Mouse (Mus musculus) kidney, embryonic 16.5 days (tissue): ENCODE results near the gene Pawr. TPM values are rescaled to one million over a fixed set of nuclear protein-coding genes. Genes with fewer than 3 reads are reported as not detected.

Source experiments
- ATAC-seq: fragments of 200-750 bp; cut with Nextera tagmentation; 2 replicates; pipeline ENCODE4 v1.8.0; 2017; ENCODE audit warnings: moderate TSS enrichment; ENCODE audit not compliant: low FRiP score, low TSS enrichment
- H3K27ac ChIP-seq: fragments of 300-500 bp; sonication (generic); 2 replicates; pipeline ENCODE4 v1.5.1; 2014; ENCODE audit warnings: low read length
- H3K27me3 ChIP-seq: fragments of 300-500 bp; sonication (generic); 2 replicates; pipeline ENCODE4 v1.6.1; 2014; ENCODE audit warnings: low read length, control low read depth, mixed read lengths; ENCODE audit not compliant: insufficient read depth
- H3K36me3 ChIP-seq: fragments of 300-500 bp; sonication (generic); 2 replicates; pipeline ENCODE4 v1.6.1; 2014; ENCODE audit warnings: low read length, control low read depth, mixed read lengths; ENCODE audit not compliant: insufficient read depth
- H3K4me1 ChIP-seq: fragments of 300-500 bp; sonication (generic); 2 replicates; pipeline ENCODE4 v1.6.1; 2014; ENCODE audit warnings: low read length, control low read depth, mixed read lengths; ENCODE audit not compliant: insufficient read depth
- H3K4me2 ChIP-seq: fragments of 300-500 bp; sonication (generic); replicated peaks from 2 replicates; pipeline ENCODE4 v1.6.1; 2014; ENCODE audit warnings: low read depth, low read length
- H3K4me3 ChIP-seq: fragments of 300-500 bp; sonication (generic); 2 replicates; pipeline ENCODE4 v1.5.1; 2014; ENCODE audit warnings: mild to moderate bottlenecking, low read length
- H3K9ac ChIP-seq: fragments of 300-500 bp; sonication (generic); replicated peaks from 2 replicates; pipeline ENCODE4 v1.6.1; 2014; ENCODE audit warnings: low read length
- H3K9me3 ChIP-seq: fragments of 300-500 bp; sonication (generic); 2 replicates; pipeline ENCODE4 v1.6.1; 2016; ENCODE audit warnings: low read length, control low read depth
- WGBS: fragments of 180-500 bp; shearing (Covaris S2); extraction: QIAGEN DNeasy Blood & Tissue Kit; methylation state at CpG from one replicate; pipeline ENCODE4 v1.1.7; 2014; 5-methylcytosine and 5-hydroxymethylcytosine counted together
- polyA plus RNA-seq: library from polyadenylated mRNA; unstranded; fragments of >200 nt; fragmentation: Nextera tagmentation; extraction: Ambion mirVana; gene quantifications from 2 replicates; pipeline ENCODE4 v1.2.1, GENCODE M21; 2015

Pawr gene
- polyA plus RNA-seq, 1 experiment from 2014 or later: 13.4 TPM

DNA sequence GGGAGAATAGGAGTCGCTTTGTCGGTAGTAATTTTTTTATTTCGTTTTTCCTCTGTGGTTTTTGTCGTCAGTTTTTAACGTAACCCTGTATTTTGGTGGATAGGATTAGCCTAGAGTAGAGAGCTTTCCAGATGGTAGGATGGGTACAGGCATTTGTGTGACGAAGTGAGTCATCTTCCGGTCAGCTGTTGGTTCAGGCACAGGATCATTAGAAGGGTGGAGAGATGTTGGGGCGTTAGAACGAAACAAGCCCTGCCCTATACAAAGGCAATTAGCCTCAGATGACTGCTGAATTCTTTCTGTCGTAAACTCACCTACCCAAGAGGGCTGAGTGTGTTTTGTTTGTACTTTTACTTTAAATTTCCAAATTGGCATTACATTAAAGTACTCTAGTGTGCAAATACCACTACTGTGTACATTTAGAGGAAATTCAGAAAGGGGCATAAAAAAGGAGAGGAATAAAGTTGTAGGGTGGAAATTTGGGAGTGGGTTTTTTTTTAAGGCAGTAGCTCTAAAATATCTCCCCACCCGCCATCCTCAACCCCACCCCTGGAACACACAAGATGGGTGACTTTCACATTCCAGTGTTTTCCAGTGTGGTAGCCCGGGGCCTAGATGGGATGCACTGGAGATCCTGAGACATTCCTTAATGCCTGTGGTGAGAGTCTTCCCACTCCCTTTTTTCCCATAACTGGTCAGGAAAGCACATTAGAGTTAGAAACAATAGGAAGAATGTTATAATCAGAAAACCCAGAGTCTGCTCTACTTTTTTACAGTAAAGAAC is 40.0 kb upstream of the Pawr start:
- Histone ChIP-seq H3K36me3 (no peaks in the 10 kb centered on the region), H3K4me1 (no peaks in the 10 kb centered on the region)

GRCm38 (mm10) chr10:108292651-108293050 is 39.3 kb upstream of the Pawr start:
- no peak overlapping the region for H3K4me3 ChIP-seq
- H3K9ac ChIP-seq: no peak overlapping the region
- no peaks in the 10 kb centered on the region for H3K27me3 ChIP-seq
- H3K36me3 ChIP-seq: no peaks in the 10 kb centered on the region
- H3K4me1 ChIP-seq: no peaks in the 10 kb centered on the region
- ATAC-seq: no peak
- no peak overlapping the region for H3K4me2 ChIP-seq
- WGBS: 90% methylated on average over 4 of the region's 4 CpGs
- no peak overlapping the region for H3K27ac ChIP-seq
- no peaks in the 10 kb centered on the region for H3K9me3 ChIP-seq

More for the DNA sequence above, 40.0 kb upstream of the Pawr start:
- no peak for ATAC-seq
- no peaks in the 10 kb centered on the region for H3K27me3 ChIP-seq
- no peak overlapping the region for H3K9ac ChIP-seq
- H3K4me2 ChIP-seq: no peak overlapping the region
- H3K27ac ChIP-seq: no peak overlapping the region
- no peak overlapping the region for H3K4me3 ChIP-seq
- no peaks in the 10 kb centered on the region for H3K9me3 ChIP-seq
- 70% methylated on average over 12 of the region's 12 CpGs for WGBS

DNA sequence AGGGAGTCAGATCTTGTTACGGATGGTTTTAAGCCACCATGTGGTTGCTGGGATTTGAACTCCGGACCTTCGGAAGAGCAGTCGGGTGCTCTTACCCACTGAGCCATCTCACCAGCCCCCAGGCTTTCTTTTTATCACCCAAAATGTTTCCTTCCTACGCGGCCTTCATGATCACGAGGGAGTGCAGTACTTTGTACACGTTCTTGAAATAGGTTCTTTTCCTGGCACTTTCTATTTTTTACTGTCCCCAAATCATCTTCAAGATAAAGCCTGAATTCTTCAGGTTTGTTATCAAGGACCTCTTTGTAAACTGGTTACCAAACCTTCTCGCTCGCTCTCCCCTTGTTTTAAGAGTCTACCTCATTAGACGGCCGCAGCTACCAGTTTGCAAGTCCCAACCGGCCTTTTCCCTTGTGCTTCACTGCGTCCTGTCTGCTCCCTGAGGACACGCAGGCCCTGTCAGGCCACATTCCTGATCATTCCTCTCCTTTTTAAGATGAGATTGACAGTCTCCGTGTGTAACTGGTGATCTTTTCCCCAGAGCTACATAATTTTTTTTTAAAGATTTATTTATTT is 38.2 kb upstream of the Pawr start:
- H3K27me3 ChIP-seq: no peaks in the 10 kb centered on the region
- no peaks in the 10 kb centered on the region for H3K4me1 ChIP-seq
- H3K4me2 ChIP-seq: no peak overlapping the region
- ATAC-seq: no peak
- H3K9ac ChIP-seq: no peak overlapping the region
- H3K36me3 ChIP-seq: no peaks in the 10 kb centered on the region
- no peaks in the 10 kb centered on the region for H3K9me3 ChIP-seq
- WGBS: 92% methylated on average over 16 of the region's 16 CpGs
- no peak overlapping the region for H3K4me3 ChIP-seq
- H3K27ac ChIP-seq: no peak overlapping the region

- no peak overlapping the region for H3K27ac ChIP-seq
- no peak for ATAC-seq
- H3K4me1 ChIP-seq: no peaks in the 10 kb centered on the region
- no peak overlapping the region for H3K9ac ChIP-seq
- H3K4me2 ChIP-seq: no peak overlapping the region
- WGBS: 84% methylated on average over 7 of the region's 7 CpGs
- no peaks in the 10 kb centered on the region for H3K27me3 ChIP-seq
- H3K36me3 ChIP-seq: no peaks in the 10 kb centered on the region
- H3K9me3 ChIP-seq: no peaks in the 10 kb centered on the region
- H3K4me3 ChIP-seq: no peak overlapping the region
Measured at GRCm38 (mm10) chr10:108294766-108295165, 37.2 kb upstream of the Pawr start.

DNA sequence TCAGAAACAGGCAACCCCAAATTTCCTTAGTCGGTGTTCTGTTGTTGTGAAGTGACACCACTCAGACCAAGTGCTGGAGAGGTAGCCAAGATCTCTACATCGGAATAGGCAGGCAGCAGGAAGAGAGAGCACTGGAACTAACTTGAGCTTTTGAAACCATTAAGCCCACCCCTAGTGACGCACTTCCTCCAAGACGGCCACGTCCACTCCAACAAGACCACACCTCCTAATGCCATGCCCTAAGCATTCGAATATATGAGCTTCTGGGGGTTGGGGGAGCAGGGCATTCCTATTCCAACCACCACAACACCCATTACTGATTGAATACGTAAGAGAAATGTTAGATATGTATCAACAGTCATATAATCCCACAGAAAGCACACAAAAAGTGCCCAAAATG is 35.5 kb upstream of the Pawr start:
- H3K27me3 ChIP-seq: no peaks in the 10 kb centered on the region
- H3K27ac ChIP-seq: no peak overlapping the region
- no peaks in the 10 kb centered on the region for H3K4me1 ChIP-seq
- no peak for ATAC-seq
- no peaks in the 10 kb centered on the region for H3K36me3 ChIP-seq
- no peak overlapping the region for H3K4me3 ChIP-seq
- H3K9ac ChIP-seq: no peak overlapping the region
- no peak overlapping the region for H3K4me2 ChIP-seq
- no peaks in the 10 kb centered on the region for H3K9me3 ChIP-seq
- WGBS: 87% methylated on average over 7 of the region's 7 CpGs

- no peak overlapping the region for H3K4me2 ChIP-seq
- no peaks in the 10 kb centered on the region for H3K36me3 ChIP-seq
- ATAC-seq: no peak
- H3K4me1 ChIP-seq: no peaks in the 10 kb centered on the region
- H3K27ac ChIP-seq: no peak overlapping the region
- H3K27me3 ChIP-seq: no peaks in the 10 kb centered on the region
- WGBS: 94% methylated on average over 13 of the region's 13 CpGs
- H3K4me3 ChIP-seq: no peak overlapping the region
- no peaks in the 10 kb centered on the region for H3K9me3 ChIP-seq
- H3K9ac ChIP-seq: no peak overlapping the region
Measured at GRCm38 (mm10) chr10:108298261-108298660, 33.7 kb upstream of the Pawr start.

GRCm38 (mm10) chr10:108298841-108299545 is 32.9 kb upstream of the Pawr start:
- H3K9ac ChIP-seq: no peak overlapping the region
- H3K4me1 ChIP-seq: no peaks in the 10 kb centered on the region
- no peak overlapping the region for H3K27ac ChIP-seq
- no peak overlapping the region for H3K4me3 ChIP-seq
- H3K4me2 ChIP-seq: no peak overlapping the region
- no peaks in the 10 kb centered on the region for H3K27me3 ChIP-seq
- 76% methylated on average over 16 of the region's 17 CpGs for WGBS
- H3K9me3 ChIP-seq: no peaks in the 10 kb centered on the region
- no peaks in the 10 kb centered on the region for H3K36me3 ChIP-seq
- ATAC-seq: peak; percentile 42; the same call in 1 of the 2 replicates

- H3K9me3 ChIP-seq: 0 out of 2 replicates have a peak, but pooled peaks cover under 1% of the 10 kb centered on the region
- WGBS: 35% methylated on average over 11 of the region's 11 CpGs
- H3K36me3 ChIP-seq: no peaks in the 10 kb centered on the region
- H3K4me1 ChIP-seq: no peaks in the 10 kb centered on the region
- H3K27ac ChIP-seq: no peak overlapping the region
- ATAC-seq: no peak
- H3K9ac ChIP-seq: no peak overlapping the region
- no peak overlapping the region for H3K4me3 ChIP-seq
- no peak overlapping the region for H3K4me2 ChIP-seq
- H3K27me3 ChIP-seq: no peaks in the 10 kb centered on the region
Measured at GRCm38 (mm10) chr10:108299828-108300227, 32.1 kb upstream of the Pawr start.

- Histone ChIP-seq H3K4me2 (peak overlapping the region; percentile 43), H3K27ac (no peak overlapping the region), H3K36me3 (no peaks in the 10 kb centered on the region), H3K9ac (no peak overlapping the region), H3K27me3 (no peaks in the 10 kb centered on the region), H3K9me3 (peaks cover 4% of the 10 kb centered on the region; the same call in 1 of the 2 replicates), H3K4me3 (0 out of 2 replicates have a peak overlapping the region, but pooled peaks have one; percentile 15), H3K4me1 (no peaks in the 10 kb centered on the region)
- WGBS: 11% methylated on average over 19 of the region's 19 CpGs
- peak; percentile 66; the same call in 1 of the 2 replicates for ATAC-seq
Measured at GRCm38 (mm10) chr10:108300843-108301242, 31.1 kb upstream of the Pawr start.
